25 mouse cellular contexts compared by ENCODE assay signal in the genomic region with DNA sequence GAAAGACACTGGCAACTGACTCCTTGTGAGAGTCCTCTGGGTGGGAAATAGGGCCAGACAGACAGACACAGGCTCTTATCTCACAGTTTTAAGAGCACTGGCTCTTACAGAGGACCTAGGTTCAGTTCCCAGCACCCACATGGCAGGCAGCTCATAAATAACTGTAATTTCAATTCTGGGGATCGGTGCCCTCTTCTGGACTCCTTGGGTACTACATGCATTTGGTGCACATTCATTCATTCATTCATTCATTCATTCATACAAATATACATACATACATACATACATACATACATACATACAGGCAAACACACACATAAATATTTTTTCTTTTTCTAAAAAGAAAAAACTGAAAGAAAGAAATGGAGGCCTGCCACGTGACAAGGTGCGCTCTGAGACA. TPM values are rescaled to one million over a fixed set of nuclear protein-coding genes. Genes with fewer than 3 reads are reported as not detected.
DNase-seq lines count a peak whose midpoint lies in the region; ATAC-seq and TF ChIP-seq lines count a peak whose summit lies in the region.
"Had no signal": no experiment of that assay in that cellular context is flagged by ENCODE, and none has a peak within 500 bp of the region (broad histone marks: within the 10 kb centered on the region; RNA-seq: fewer than 3 reads in every experiment).

No protein-coding gene starts in this region.

- H3K4me2 ChIP-seq in midbrain, postnatal 0 days (ENCODE audit: low read depth, low read length, poor library complexity, severe bottlenecking): no peak overlapping the region
- no peak overlapping the region for H3K4me2 ChIP-seq in midbrain, embryonic 11.5 days
- H3K4me2 ChIP-seq in forebrain, postnatal 0 days (ENCODE audit: low read depth): no peak overlapping the region
- H3K4me2 ChIP-seq: forebrain, embryonic 12.5 days; heart, embryonic 15.5 days; intestine, embryonic 15.5 days; limb, embryonic 12.5 days; midbrain, embryonic 12.5 days; neural tube, embryonic 13.5 days had no signal

- no peaks in the 10 kb centered on the region for H3K9me3 ChIP-seq in midbrain, postnatal 0 days (ENCODE audit: low read length)
- H3K9me3 ChIP-seq in midbrain, embryonic 11.5 days (ENCODE audit: control insufficient read depth, low read length): peaks cover 3% of the 10 kb centered on the region; the same call in 1 of the 2 replicates
- H3K9me3 ChIP-seq in forebrain, postnatal 0 days (ENCODE audit: low read length): no peaks in the 10 kb centered on the region
- H3K9me3 ChIP-seq: forebrain, embryonic 12.5 days; heart, embryonic 15.5 days; intestine, embryonic 15.5 days; midbrain, embryonic 12.5 days; neural tube, embryonic 13.5 days had no signal

- no peak for DNase-seq in gastrocnemius, adult 2 months
- DNase-seq in gastrocnemius, postnatal 10 days: no peak
- DNase-seq in layer of hippocampus, adult 2 months (ENCODE audit: low spot score in 2 of 2): no peak
- no peak for DNase-seq in layer of hippocampus, adult 11-12 months (ENCODE audit: low spot score)
- DNase-seq in midbrain, postnatal 0 days (ENCODE audit: low spot score): no peak
- DNase-seq in midbrain, embryonic 11.5 days (ENCODE audit: low spot score, missing footprints): no peak
- no peak for DNase-seq in spleen, postnatal 4 days (ENCODE audit: low spot score in 2 of 2)
- no peak for DNase-seq in forebrain, postnatal 0 days
- DNase-seq: adrenal gland, adult 8-10 months; cerebellum, adult 9-10 months; gastrocnemius, postnatal 14 days; kidney, postnatal 25 days; layer of hippocampus, adult 9-11 months; lung, adult 18-20 months; right cerebral cortex, adult 18-20 months; thymus, postnatal 4 days had no signal

- H3K4me3 ChIP-seq in gastrocnemius, adult 2 months: no peak overlapping the region
- H3K4me3 ChIP-seq in layer of hippocampus, adult 2 months: no peak overlapping the region
- no peak overlapping the region for H3K4me3 ChIP-seq in midbrain, postnatal 0 days (ENCODE audit: low read depth, low read length)
- H3K4me3 ChIP-seq in midbrain, embryonic 11.5 days (ENCODE audit: low read depth, low read length): no peak overlapping the region
- no peak overlapping the region for H3K4me3 ChIP-seq in forebrain, postnatal 0 days (ENCODE audit: low read depth, low read length)
- H3K4me3 ChIP-seq: forebrain, embryonic 12.5 days; heart, embryonic 15.5 days; hindbrain, embryonic 10.5 days; intestine, embryonic 15.5 days; limb, embryonic 12.5 days; midbrain, embryonic 12.5 days; neural tube, embryonic 13.5 days had no signal

- no peak overlapping the region for H3K9ac ChIP-seq in midbrain, postnatal 0 days (replicated peaks; ENCODE audit: low read length, poor library complexity, severe bottlenecking)
- H3K9ac ChIP-seq in midbrain, embryonic 11.5 days (ENCODE audit: low read length): no peak overlapping the region
- no peak overlapping the region for H3K9ac ChIP-seq in forebrain, postnatal 0 days
- H3K9ac ChIP-seq: forebrain, embryonic 12.5 days; heart, embryonic 15.5 days; intestine, embryonic 15.5 days; limb, embryonic 12.5 days; midbrain, embryonic 12.5 days; neural tube, embryonic 13.5 days had no signal

- no peaks in the 10 kb centered on the region; the same call in 1 of the 2 replicates for H3K36me3 ChIP-seq in midbrain, postnatal 0 days (ENCODE audit: insufficient read depth, low read length)
- H3K36me3 ChIP-seq in midbrain, embryonic 11.5 days (ENCODE audit: control insufficient read depth, insufficient read depth, low read length): no peaks in the 10 kb centered on the region
- H3K36me3 ChIP-seq in forebrain, postnatal 0 days (ENCODE audit: insufficient read depth): no peaks in the 10 kb centered on the region
- H3K36me3 ChIP-seq: heart, embryonic 15.5 days; intestine, embryonic 15.5 days; limb, embryonic 12.5 days; midbrain, embryonic 12.5 days had no signal

- peak; percentile 42 for TF ChIP-seq CTCF in gastrocnemius, adult 2 months (IDR thresholded peaks at IDR 0.05)
- peak; percentile 64 for TF ChIP-seq CTCF in layer of hippocampus, adult 2 months (conservative IDR thresholded peaks at IDR 0.05)
- TF ChIP-seq CTCF in midbrain, postnatal 0 days (IDR thresholded peaks at IDR 0.05): peak; percentile 49
- TF ChIP-seq CTCF in forebrain, postnatal 0 days (IDR thresholded peaks at IDR 0.05; ENCODE audit: low read depth): no peak; the same call in 1 of the 2 replicates

- WGBS in midbrain, postnatal 0 days: 99% methylated on average over 3 of the region's 3 CpGs
- WGBS in midbrain, embryonic 11.5 days: 98% methylated on average over 3 of the region's 3 CpGs
- WGBS in forebrain, postnatal 0 days: 99% methylated on average over 3 of the region's 3 CpGs

- no peaks in the 10 kb centered on the region for H3K27me3 ChIP-seq in midbrain, postnatal 0 days (ENCODE audit: insufficient read depth, low read length)
- no peaks in the 10 kb centered on the region for H3K27me3 ChIP-seq in midbrain, embryonic 11.5 days (ENCODE audit: control insufficient read depth, insufficient read depth, low read length)
- no peaks in the 10 kb centered on the region for H3K27me3 ChIP-seq in forebrain, postnatal 0 days (ENCODE audit: insufficient read depth, low read length)
- H3K27me3 ChIP-seq: CH12.LX; forebrain, embryonic 12.5 days; heart, embryonic 15.5 days; intestine, embryonic 15.5 days; limb, embryonic 12.5 days; midbrain, embryonic 12.5 days; neural tube, embryonic 13.5 days had no signal

- no peak overlapping the region for H3K27ac ChIP-seq in gastrocnemius, adult 2 months
- H3K27ac ChIP-seq in layer of hippocampus, adult 2 months: no peak overlapping the region
- no peak overlapping the region for H3K27ac ChIP-seq in midbrain, postnatal 0 days (ENCODE audit: low read depth, low read length)
- no peak overlapping the region for H3K27ac ChIP-seq in midbrain, embryonic 11.5 days (ENCODE audit: low read depth, low read length)
- H3K27ac ChIP-seq in forebrain, postnatal 0 days (ENCODE audit: low read depth, low read length): no peak overlapping the region
- H3K27ac ChIP-seq: forebrain, embryonic 12.5 days; heart, embryonic 15.5 days; hindbrain, embryonic 10.5 days; intestine, embryonic 15.5 days; limb, embryonic 12.5 days; macrophage; midbrain, embryonic 12.5 days; neural tube, embryonic 13.5 days had no signal

- ATAC-seq in midbrain, postnatal 0 days (ENCODE audit: low FRiP score): no peak
- ATAC-seq in midbrain, embryonic 11.5 days (ENCODE audit: low FRiP score): no peak
- ATAC-seq in forebrain, postnatal 0 days: no peak
- ATAC-seq: intestine, embryonic 15.5 days had no signal

- no peaks in the 10 kb centered on the region for H3K4me1 ChIP-seq in midbrain, postnatal 0 days (ENCODE audit: insufficient read depth, low read length)
- no peaks in the 10 kb centered on the region for H3K4me1 ChIP-seq in midbrain, embryonic 11.5 days (ENCODE audit: control insufficient read depth, insufficient read depth, low read length)
- no peaks in the 10 kb centered on the region for H3K4me1 ChIP-seq in forebrain, postnatal 0 days (ENCODE audit: insufficient read depth)
- H3K4me1 ChIP-seq: midbrain, embryonic 12.5 days had no signal

- intact Hi-C loops in gastrocnemius, adult 2 months (cut with DNase I): no loop called here

RNA-seq across cellular contexts. Expression of gene Sh3bp4, which starts 56.9 kb away (rescaled TPM):
- total RNA-seq in gastrocnemius, adult 2 months (2021): 1 to 10 TPM; 2.1 to 4.0 TPM
- 10 to 100 TPM in 1 of 2 experiments, 1 to 10 TPM in 1; 7.3 to 10.3 TPM for total RNA-seq in gastrocnemius, postnatal 10 days (2021)
- total RNA-seq in layer of hippocampus, adult 2 months (2021): 10 to 100 TPM; 21.9 to 24.8 TPM
- total RNA-seq in midbrain, postnatal 0 days (2014; rRNA removed): 22.0 and 26.5 TPM in 2 replicates
- polyA plus RNA-seq in midbrain, postnatal 0 days (2015; fragmentation: Nextera tagmentation; extraction: Ambion mirVana): 10.3 and 11.0 TPM in 2 replicates
- polyA plus RNA-seq in midbrain, embryonic 11.5 days (2014; fragmentation: Nextera tagmentation; extraction: Ambion mirVana): 17.3 and 18.6 TPM in 2 replicates
- 29.0 and 29.6 TPM in 2 replicates for total RNA-seq in forebrain, postnatal 0 days (2014; rRNA removed)
- 17.4 and 18.9 TPM in 2 replicates for polyA plus RNA-seq in forebrain, postnatal 0 days (2015; fragmentation: Nextera tagmentation; extraction: Ambion mirVana)
- total RNA-seq: CH12.LX had no signal
